Mouse (Mus musculus) ES-Bruce4 (cell line): ENCODE results near the gene Nop2. TPM values are rescaled to one million over a fixed set of nuclear protein-coding genes. Genes with fewer than 3 reads are reported as not detected.

ENCODE experiments used
- H3K27ac ChIP-seq: 2 replicates; pipeline ENCODE4 v1.5.1; 2012; ENCODE audit warnings: low read length, inconsistent platforms; ENCODE audit not compliant: insufficient read depth
- H3K27me3 ChIP-seq: 2 replicates; pipeline ENCODE4 v1.6.1; 2012; ENCODE audit warnings: mild to moderate bottlenecking, low read length, inconsistent platforms; ENCODE audit not compliant: control insufficient read depth, poor library complexity, insufficient read depth, severe bottlenecking
- H3K36me3 ChIP-seq: 2 replicates; pipeline ENCODE4 v1.6.1; 2012; ENCODE audit warnings: inconsistent platforms, mild to moderate bottlenecking, low read length, moderate library complexity; ENCODE audit not compliant: control insufficient read depth, poor library complexity, insufficient read depth, severe bottlenecking
- H3K4me1 ChIP-seq: one replicate; pipeline ENCODE4 v1.8.1; 2011; ENCODE audit warnings: low read length; ENCODE audit not compliant: control insufficient read depth, insufficient read depth
- H3K4me3 ChIP-seq: 2 replicates; pipeline ENCODE4 v1.5.1; 2011; ENCODE audit warnings: low read depth, mild to moderate bottlenecking, low read length
- H3K9ac ChIP-seq: 2 replicates; pipeline ENCODE4 v1.6.1; 2012; ENCODE audit warnings: low read depth, mild to moderate bottlenecking, inconsistent platforms; ENCODE audit not compliant: poor library complexity, severe bottlenecking
- H3K9me3 ChIP-seq: replicated peaks from 2 replicates; pipeline ENCODE4 v1.6.1; 2012; ENCODE audit warnings: mild to moderate bottlenecking, low read length, inconsistent platforms; ENCODE audit not compliant: control insufficient read depth, poor library complexity, insufficient read depth, severe bottlenecking
- CTCF ChIP-seq: IDR thresholded peaks from one replicate; pipeline ENCODE4 v1.8.1; 2011; ENCODE audit warnings: low read depth, low read length
- EP300 ChIP-seq: IDR thresholded peaks from 2 replicates; pipeline ENCODE4 v1.6.1; 2011; ENCODE audit warnings: low read depth, low read length; ENCODE audit not compliant: insufficient read depth
- POLR2A ChIP-seq: IDR thresholded peaks from one replicate; pipeline ENCODE4 v1.8.1; 2011; ENCODE audit warnings: low read length; ENCODE audit not compliant: insufficient read depth
- polyA plus RNA-seq: library from polyadenylated mRNA; stranded (reverse); fragments of >200 nt; gene quantifications from 2 replicates; pipeline ENCODE4 v1.2.4, GENCODE M21; 2011; ENCODE audit warnings: low read depth; ENCODE audit not compliant: missing spikeins, insufficient read depth, insufficient read length

The Nop2 gene
- polyA plus RNA-seq, 1 experiment, result 75.1 TPM

GRCm38 (mm10) chr6:125153682-125154081, 22.0 kb downstream of the Nop2 start:
- no peaks in the 10 kb centered on the region for H3K9me3 ChIP-seq
- no peak overlapping the region for H3K9ac ChIP-seq
- TF ChIP-seq CTCF (no peak), POLR2A (no peak), EP300 (no peak)
- no peaks in the 10 kb centered on the region; the same call in 1 of the 2 replicates for H3K36me3 ChIP-seq
- no peak overlapping the region for H3K27ac ChIP-seq
- H3K4me1 ChIP-seq, result peaks cover 7% of the 10 kb centered on the region
- no peak overlapping the region for H3K4me3 ChIP-seq
- no peaks in the 10 kb centered on the region for H3K27me3 ChIP-seq

GRCm38 (mm10) chr6:125154550-125154949, 22.8 kb downstream of the Nop2 start:
- Histone ChIP-seq H3K9ac (no peak overlapping the region), H3K9me3 (no peaks in the 10 kb centered on the region), H3K4me1 (peaks cover 6% of the 10 kb centered on the region), H3K36me3 (no peaks in the 10 kb centered on the region; the same call in 1 of the 2 replicates), H3K27me3 (no peaks in the 10 kb centered on the region), H3K27ac (no peak overlapping the region), H3K4me3 (no peak overlapping the region)
- TF ChIP-seq POLR2A, result no peak
- peak; percentile 36 for TF ChIP-seq CTCF

DNA sequence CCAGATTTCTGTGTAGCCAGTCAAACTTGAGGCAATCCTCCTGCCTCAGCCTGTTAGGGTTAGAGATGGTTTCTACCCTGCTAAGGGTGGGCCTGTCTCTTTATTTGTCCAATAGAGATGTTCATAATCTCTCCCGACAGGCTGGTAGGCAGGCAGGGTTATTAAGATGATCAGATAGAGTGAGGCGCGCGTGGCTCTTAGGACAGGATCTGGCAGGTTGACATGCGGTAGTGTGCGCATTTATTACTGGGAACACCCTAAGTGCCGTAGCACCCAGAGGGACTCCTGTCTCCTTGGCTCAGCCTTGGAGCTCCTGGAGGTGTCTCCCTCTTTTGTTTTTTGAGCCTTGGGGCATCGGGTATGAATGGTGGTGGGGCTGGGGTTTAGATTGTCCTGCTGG, 23.6 kb downstream of the Nop2 start:
- Histone ChIP-seq H3K4me3 (no peak overlapping the region), H3K9me3 (no peaks in the 10 kb centered on the region), H3K27me3 (no peaks in the 10 kb centered on the region), H3K4me1 (peaks cover 4% of the 10 kb centered on the region), H3K9ac (no peak overlapping the region), H3K36me3 (no peaks in the 10 kb centered on the region; the same call in 1 of the 2 replicates), H3K27ac (no peak overlapping the region)
- TF ChIP-seq CTCF (no peak), POLR2A (no peak), EP300 (no peak)

DNA sequence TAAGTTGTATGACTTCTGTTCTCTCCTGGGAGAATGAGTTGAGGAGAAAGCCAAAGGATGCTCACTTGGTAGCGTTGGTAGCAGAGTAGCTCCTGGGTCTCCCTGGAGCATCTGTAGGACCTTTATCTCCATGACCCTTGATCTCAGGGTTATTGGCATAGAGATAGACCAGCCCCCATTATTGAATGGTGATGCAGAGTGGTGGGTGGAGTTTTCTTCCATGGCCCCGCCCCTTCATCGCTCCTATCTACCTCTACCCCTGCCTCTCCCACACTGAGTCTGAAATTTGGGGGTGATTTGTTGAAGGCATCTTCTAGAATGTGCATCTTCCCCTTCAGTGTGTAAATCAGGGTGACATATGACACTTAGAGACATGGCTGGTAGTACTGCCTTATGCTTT, 24.8 kb downstream of the Nop2 start:
- H3K4me3 ChIP-seq, result no peak overlapping the region
- H3K27me3 ChIP-seq, result no peaks in the 10 kb centered on the region
- H3K27ac ChIP-seq, result no peak overlapping the region
- no peak overlapping the region for H3K9ac ChIP-seq
- H3K36me3 ChIP-seq, result no peaks in the 10 kb centered on the region; the same call in 1 of the 2 replicates
- no peaks in the 10 kb centered on the region for H3K9me3 ChIP-seq
- H3K4me1 ChIP-seq, result peaks cover 4% of the 10 kb centered on the region
- TF ChIP-seq POLR2A (no peak), EP300 (no peak), CTCF (no peak)

DNA sequence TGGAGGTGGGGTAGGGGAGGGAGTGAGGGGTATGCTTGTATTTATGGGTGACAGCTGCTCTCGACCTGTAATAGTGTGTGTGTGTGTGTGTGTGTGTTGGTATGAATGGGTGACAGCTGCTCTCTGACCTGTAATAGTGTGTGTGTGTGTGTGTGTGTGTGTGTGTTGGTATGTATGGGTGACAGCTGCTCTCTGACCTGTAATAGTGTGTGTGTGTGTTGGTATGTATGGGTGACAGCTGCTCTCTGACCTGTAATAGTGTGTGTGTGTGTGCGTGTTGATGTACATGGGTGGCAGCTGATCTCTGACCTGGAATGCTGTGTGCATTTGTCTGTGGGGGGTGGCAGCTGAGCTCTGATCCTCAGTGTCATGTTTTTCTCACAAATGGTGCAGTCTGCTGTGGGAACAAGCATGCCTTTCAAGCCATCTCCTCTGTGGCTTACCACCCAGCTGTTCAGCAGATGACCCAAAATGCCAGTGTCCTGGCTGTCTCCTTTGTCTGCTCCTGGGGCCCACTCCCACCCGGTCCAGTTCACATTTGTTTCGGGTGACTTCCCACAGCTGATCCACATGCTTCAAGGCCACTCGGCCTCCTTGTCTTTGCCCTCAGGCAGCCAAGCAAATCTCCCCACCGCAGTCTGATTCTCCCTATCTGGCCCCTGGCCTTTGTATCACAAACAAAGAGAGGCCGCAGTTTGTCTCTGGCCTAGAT, 25.4 kb downstream of the Nop2 start:
- Histone ChIP-seq H3K9me3 (no peaks in the 10 kb centered on the region), H3K27ac (no peak overlapping the region), H3K4me3 (no peak overlapping the region), H3K9ac (no peak overlapping the region), H3K27me3 (no peaks in the 10 kb centered on the region), H3K4me1 (peaks cover 4% of the 10 kb centered on the region), H3K36me3 (no peaks in the 10 kb centered on the region; the same call in 1 of the 2 replicates)
- TF ChIP-seq CTCF (no peak), EP300 (no peak), POLR2A (no peak)

GRCm38 (mm10) chr6:125158944-125159492, 27.3 kb downstream of the Nop2 start:
- Histone ChIP-seq H3K9ac (no peak overlapping the region), H3K27ac (peak overlapping the region; percentile 89), H3K4me1 (peaks cover 4% of the 10 kb centered on the region), H3K36me3 (peaks cover 14% of the 10 kb centered on the region), H3K9me3 (no peaks in the 10 kb centered on the region), H3K4me3 (no peak overlapping the region), H3K27me3 (no peaks in the 10 kb centered on the region)
- TF ChIP-seq EP300 (0 out of 2 replicates have a peak, but pooled peaks have one; percentile 32), POLR2A (no peak), CTCF (no peak)
